Mouse (Mus musculus) stomach, postnatal 0 days (tissue): ENCODE measurements around the gene C2cd3.

Experiments
- CTCF ChIP-seq: IDR thresholded peaks from 2 replicates; pipeline ENCODE4 v1.5.1; 2016; ENCODE audit warnings: antibody characterized with exemption, low read depth, mild to moderate bottlenecking, moderate library complexity
- EP300 ChIP-seq: optimal IDR thresholded peaks from 2 replicates; pipeline ENCODE3; 2016; ENCODE audit warnings: antibody characterized with exemption

DNA sequence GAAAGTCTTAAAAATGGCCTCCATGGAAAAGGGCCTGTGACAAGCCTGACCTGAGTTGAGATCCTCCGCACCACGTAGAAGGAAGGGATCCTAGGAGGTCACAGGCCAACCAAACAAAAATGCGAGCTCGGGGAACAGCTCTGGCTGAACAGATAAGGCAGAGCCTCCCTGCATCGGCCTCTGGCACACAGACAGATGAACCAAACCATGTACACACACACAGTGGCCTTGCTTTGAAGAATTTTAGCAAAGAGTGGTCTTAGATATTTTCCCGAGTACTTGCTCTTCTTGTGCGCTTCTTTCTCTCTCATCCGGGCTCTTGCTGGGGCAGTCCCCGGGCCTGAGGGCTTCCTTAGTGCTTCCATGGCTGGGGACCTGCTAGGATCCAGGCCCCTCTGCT is 91.2 kb downstream of the C2cd3 start:
- TF ChIP-seq CTCF: no peak
- no peak for TF ChIP-seq EP300
